Mouse (Mus musculus) intestine, postnatal 0 days (tissue): ENCODE measurements around the gene Zbtb9. TPM values are rescaled to one million over a fixed set of nuclear protein-coding genes. Genes with fewer than 3 reads are reported as not detected.

ENCODE experiments used
- ATAC-seq: fragments of 200-750 bp; cut with Nextera tagmentation; 2 replicates; pipeline ENCODE4 v1.8.0; 2017; ENCODE audit warnings: mild to moderate bottlenecking, moderate TSS enrichment, moderate library complexity
- H3K27ac ChIP-seq: fragments of 300-500 bp; sonication (generic); 2 replicates; pipeline ENCODE4 v1.5.1; 2014; ENCODE audit warnings: mild to moderate bottlenecking, low read depth, low read length, moderate library complexity
- H3K27me3 ChIP-seq: fragments of 300-500 bp; sonication (generic); replicated peaks from 2 replicates; pipeline ENCODE4 v1.6.1; 2014; ENCODE audit warnings: low read length, mixed read lengths; ENCODE audit not compliant: control insufficient read depth, insufficient read depth
- H3K36me3 ChIP-seq: fragments of 300-500 bp; sonication (generic); 2 replicates; pipeline ENCODE4 v1.6.1; 2014; ENCODE audit warnings: mild to moderate bottlenecking, moderate library complexity; ENCODE audit not compliant: control insufficient read depth, insufficient read depth
- H3K4me1 ChIP-seq: fragments of 300-500 bp; sonication (generic); replicated peaks from 2 replicates; pipeline ENCODE4 v1.6.1; 2014; ENCODE audit warnings: antibody characterized with exemption, low read length, mixed read lengths; ENCODE audit not compliant: control insufficient read depth, insufficient read depth
- H3K4me2 ChIP-seq: fragments of 300-500 bp; sonication (generic); replicated peaks from 2 replicates; pipeline ENCODE4 v1.6.1; 2014; ENCODE audit warnings: low read depth, mild to moderate bottlenecking, moderate library complexity
- H3K4me3 ChIP-seq: fragments of 300-500 bp; sonication (generic); 2 replicates; pipeline ENCODE4 v1.5.1; 2014; ENCODE audit warnings: low read depth, low read length
- H3K9ac ChIP-seq: fragments of 300-500 bp; sonication (generic); 2 replicates; pipeline ENCODE4 v1.6.1; 2014; ENCODE audit warnings: mild to moderate bottlenecking, low read depth, low read length
- H3K9me3 ChIP-seq: fragments of 300-500 bp; sonication (generic); 2 replicates; pipeline ENCODE4 v1.6.1; 2016; ENCODE audit warnings: mixed run types; ENCODE audit not compliant: control insufficient read depth
- CTCF ChIP-seq: sonication (generic); IDR thresholded peaks from 2 replicates; pipeline ENCODE4 v1.5.1; 2016; ENCODE audit warnings: low read depth, mild to moderate bottlenecking, control low read depth, antibody characterized with exemption, moderate library complexity
- WGBS: fragments of 180-500 bp; shearing (Covaris S2); extraction: QIAGEN DNeasy Blood & Tissue Kit; methylation state at CpG from one replicate; pipeline ENCODE4 v1.1.7; 2014; 5-methylcytosine and 5-hydroxymethylcytosine counted together
- polyA plus RNA-seq: library from polyadenylated mRNA; unstranded; fragments of >200 nt; fragmentation: Nextera tagmentation; extraction: Ambion mirVana; gene quantifications from 2 replicates; pipeline ENCODE4 v1.2.1, GENCODE M21; 2015

The Zbtb9 gene
- polyA plus RNA-seq, 1 experiment from 2014 or later: 6.5 TPM

DNA sequence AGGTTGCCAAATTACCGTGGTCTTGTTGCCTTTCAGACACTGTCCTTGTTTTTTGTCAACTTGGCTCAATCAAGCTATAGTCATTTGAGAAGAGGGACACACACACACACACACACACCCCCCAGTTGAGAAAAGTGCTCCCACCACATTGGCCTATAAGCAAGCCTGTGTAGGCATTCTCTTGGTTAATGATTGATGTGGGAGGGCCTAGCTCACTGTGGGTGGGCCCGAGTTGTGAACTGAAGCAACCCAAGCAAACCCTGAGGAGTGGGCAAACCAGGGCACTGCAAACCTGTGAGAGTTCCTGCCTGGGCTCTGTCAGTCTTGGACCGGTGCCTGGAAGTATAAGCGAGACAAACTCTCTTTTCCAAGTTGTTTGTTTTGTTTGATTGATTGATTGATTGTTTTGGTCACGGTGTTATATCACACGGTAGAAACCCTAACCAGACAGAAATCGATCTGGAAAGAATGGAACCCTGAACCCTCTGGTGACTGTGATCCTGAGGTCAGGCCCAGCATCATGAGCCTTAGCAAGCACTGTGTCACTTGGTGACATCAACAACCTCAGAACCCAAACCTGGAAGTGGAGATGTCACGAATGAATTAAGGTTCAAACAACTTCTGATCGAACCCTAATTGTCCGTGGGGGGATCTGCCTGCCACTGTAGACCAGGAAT is 12.7 kb downstream of the Zbtb9 start:
- no peaks in the 10 kb centered on the region for H3K4me1 ChIP-seq
- no peak overlapping the region for H3K4me2 ChIP-seq
- H3K36me3 ChIP-seq: no peaks in the 10 kb centered on the region
- no peak overlapping the region for H3K9ac ChIP-seq
- no peak overlapping the region for H3K4me3 ChIP-seq
- no peaks in the 10 kb centered on the region for H3K9me3 ChIP-seq
- TF ChIP-seq CTCF: no peak
- no peak for ATAC-seq
- no peaks in the 10 kb centered on the region for H3K27me3 ChIP-seq
- no peak overlapping the region for H3K27ac ChIP-seq
- 65% methylated on average over 10 of the region's 10 CpGs for WGBS

DNA sequence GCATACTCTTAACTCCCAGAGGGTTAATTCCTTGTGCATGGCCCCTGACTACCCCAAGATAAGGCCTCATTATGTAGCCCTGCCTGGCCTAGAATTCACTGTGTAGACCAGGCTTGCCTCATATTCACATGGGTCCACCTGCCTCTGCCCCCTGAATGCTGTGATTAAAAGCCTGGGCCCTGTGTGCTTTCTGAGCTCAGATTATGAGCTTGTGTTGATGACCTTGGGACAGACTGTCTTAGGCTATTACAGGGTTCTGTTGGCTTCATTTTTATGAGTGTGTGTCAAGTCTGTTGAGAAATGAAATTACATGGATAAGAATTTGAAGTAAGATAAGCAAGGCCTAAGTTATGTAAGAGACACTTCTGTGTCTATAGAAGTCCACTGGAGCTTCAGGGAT is 17.6 kb downstream of the Zbtb9 start:
- Histone ChIP-seq H3K4me2 (no peak overlapping the region), H3K36me3 (no peaks in the 10 kb centered on the region), H3K27ac (peak overlapping the region; percentile 54; the same call in 1 of the 2 replicates), H3K4me1 (no peaks in the 10 kb centered on the region), H3K27me3 (no peaks in the 10 kb centered on the region), H3K9me3 (no peaks in the 10 kb centered on the region), H3K9ac (no peak overlapping the region), H3K4me3 (no peak overlapping the region)
- TF ChIP-seq CTCF: no peak
- ATAC-seq: peak; percentile 62; the same call in 1 of the 2 replicates

DNA sequence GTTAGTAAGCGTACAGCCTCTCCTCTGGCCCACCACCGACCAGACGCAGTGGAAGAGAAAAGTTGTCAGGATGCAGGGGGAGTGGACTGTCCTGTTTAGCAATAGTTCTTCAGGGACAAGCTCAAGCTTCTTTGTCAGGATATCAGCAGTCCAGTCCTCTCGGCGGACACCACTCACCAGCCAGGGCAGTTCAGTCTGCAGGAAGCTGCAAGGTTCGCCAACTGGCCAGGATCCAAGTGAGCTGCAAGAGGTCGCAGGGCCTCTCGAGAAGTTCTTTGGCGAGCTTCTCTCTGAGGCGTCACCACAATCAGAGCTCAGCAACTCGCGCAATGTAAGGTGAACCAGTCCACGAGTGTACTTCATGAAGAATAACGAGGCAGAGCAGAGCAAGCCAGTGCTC is 21.4 kb downstream of the Zbtb9 start:
- Histone ChIP-seq H3K27ac (0 out of 2 replicates have a peak overlapping the region, but pooled peaks have one; percentile 7), H3K9ac (no peak overlapping the region), H3K4me3 (no peak overlapping the region), H3K27me3 (no peaks in the 10 kb centered on the region), H3K4me2 (no peak overlapping the region), H3K36me3 (no peaks in the 10 kb centered on the region), H3K9me3 (no peaks in the 10 kb centered on the region), H3K4me1 (no peaks in the 10 kb centered on the region; the same call in 1 of the 2 replicates)
- TF ChIP-seq CTCF: no peak
- no peak for ATAC-seq
- 56% methylated on average over 14 of the region's 14 CpGs for WGBS

- Histone ChIP-seq H3K9ac (no peak overlapping the region), H3K4me2 (no peak overlapping the region), H3K4me1 (no peaks in the 10 kb centered on the region; the same call in 1 of the 2 replicates), H3K4me3 (no peak overlapping the region), H3K36me3 (no peaks in the 10 kb centered on the region), H3K9me3 (no peaks in the 10 kb centered on the region), H3K27me3 (no peaks in the 10 kb centered on the region), H3K27ac (no peak overlapping the region)
- no peak for TF ChIP-seq CTCF
- ATAC-seq: no peak
- WGBS: 81% methylated on average over 6 of the region's 6 CpGs
These were observed 22.0 kb downstream of the Zbtb9 start for GRCm38 (mm10) chr17:26995006-26995405.

GRCm38 (mm10) chr17:26995562-26995961 is 22.6 kb downstream of the Zbtb9 start:
- Histone ChIP-seq H3K36me3 (no peaks in the 10 kb centered on the region), H3K4me2 (no peak overlapping the region), H3K9ac (no peak overlapping the region), H3K27me3 (no peaks in the 10 kb centered on the region), H3K9me3 (no peaks in the 10 kb centered on the region), H3K4me1 (no peaks in the 10 kb centered on the region; the same call in 1 of the 2 replicates), H3K27ac (no peak overlapping the region), H3K4me3 (no peak overlapping the region)
- no peak for TF ChIP-seq CTCF
- 64% methylated on average over 8 of the region's 8 CpGs for WGBS
- ATAC-seq: no peak

DNA sequence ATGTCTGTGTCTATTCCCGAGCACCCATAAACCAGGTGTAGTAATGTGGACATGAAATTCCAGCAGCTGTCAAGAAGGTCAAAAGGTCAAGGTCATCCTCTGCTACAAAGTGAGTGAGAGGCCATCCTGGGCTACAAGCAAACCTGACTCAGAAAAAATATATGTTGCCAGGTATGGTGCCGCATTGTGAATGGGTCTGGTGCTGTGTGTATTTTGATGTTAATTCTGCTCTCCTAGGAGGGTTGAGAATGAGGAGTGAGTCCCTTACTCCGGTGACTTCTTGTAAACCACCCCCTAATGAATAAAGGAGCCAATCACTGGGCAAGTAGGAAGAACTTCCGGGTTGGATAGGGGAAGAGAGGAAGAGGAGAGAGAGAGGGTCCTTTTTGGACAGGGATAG is 24.7 kb downstream of the Zbtb9 start:
- H3K9ac ChIP-seq: no peak overlapping the region
- no peaks in the 10 kb centered on the region for H3K36me3 ChIP-seq
- 76% methylated on average over 4 of the region's 4 CpGs for WGBS
- no peaks in the 10 kb centered on the region for H3K9me3 ChIP-seq
- H3K4me3 ChIP-seq: no peak overlapping the region
- no peak for ATAC-seq
- no peak overlapping the region for H3K4me2 ChIP-seq
- H3K4me1 ChIP-seq: no peaks in the 10 kb centered on the region; the same call in none of the 2 replicates
- no peaks in the 10 kb centered on the region for H3K27me3 ChIP-seq
- TF ChIP-seq CTCF: no peak
- no peak overlapping the region for H3K27ac ChIP-seq
